Mouse (Mus musculus) midbrain, postnatal 0 days (tissue): Measurements from ENCODE around the gene Usp10. TPM values are rescaled to one million over a fixed set of nuclear protein-coding genes. Genes with fewer than 3 reads are reported as not detected.

Experiments used
- ATAC-seq: fragments of 200-750 bp; cut with Nextera tagmentation; 2 replicates; pipeline ENCODE4 v1.8.0; 2017; ENCODE audit warnings: moderate number of reproducible peaks, mild to moderate bottlenecking, moderate TSS enrichment, moderate library complexity; ENCODE audit not compliant: low FRiP score
- DNase-seq: peaks from one replicate; pipeline ENCODE4 v3.0.0-alpha.2; 2015; ENCODE audit warnings: low spot score
- H3K27ac ChIP-seq: fragments of 300-500 bp; sonication (generic); 2 replicates; pipeline ENCODE4 v1.5.1; 2014; ENCODE audit warnings: low read depth, mild to moderate bottlenecking, low read length, mixed read lengths
- H3K27me3 ChIP-seq: fragments of 300-500 bp; sonication (generic); 2 replicates; pipeline ENCODE4 v1.6.1; 2014; ENCODE audit warnings: low read length, control low read depth, mixed read lengths; ENCODE audit not compliant: insufficient read depth
- H3K36me3 ChIP-seq: fragments of 300-500 bp; sonication (generic); 2 replicates; pipeline ENCODE4 v1.6.1; 2014; ENCODE audit warnings: low read length, control low read depth, mixed read lengths; ENCODE audit not compliant: insufficient read depth
- H3K4me1 ChIP-seq: fragments of 300-500 bp; sonication (generic); 2 replicates; pipeline ENCODE4 v1.6.1; 2014; ENCODE audit warnings: mild to moderate bottlenecking, control low read depth, antibody characterized with exemption, low read length, mixed read lengths; ENCODE audit not compliant: insufficient read depth
- H3K4me2 ChIP-seq: fragments of 300-500 bp; sonication (generic); 2 replicates; pipeline ENCODE4 v1.6.1; 2014; ENCODE audit warnings: low read depth, mild to moderate bottlenecking, low read length, mixed read lengths; ENCODE audit not compliant: poor library complexity, severe bottlenecking
- H3K4me3 ChIP-seq: fragments of 300-500 bp; sonication (generic); 2 replicates; pipeline ENCODE4 v1.5.1; 2014; ENCODE audit warnings: low read depth, mild to moderate bottlenecking, low read length, moderate library complexity
- H3K9ac ChIP-seq: fragments of 300-500 bp; sonication (generic); replicated peaks from 2 replicates; pipeline ENCODE4 v1.6.1; 2014; ENCODE audit warnings: mild to moderate bottlenecking, low read length, moderate library complexity, mixed read lengths; ENCODE audit not compliant: poor library complexity, severe bottlenecking
- H3K9me3 ChIP-seq: fragments of 300-500 bp; sonication (generic); 2 replicates; pipeline ENCODE4 v1.6.1; 2016; ENCODE audit warnings: low read length, control low read depth
- CTCF ChIP-seq: IDR thresholded peaks from 2 replicates; pipeline ENCODE4 v1.5.1; 2016; ENCODE audit warnings: antibody characterized with exemption, mild to moderate bottlenecking
- WGBS: fragments of 180-500 bp; shearing (Covaris S2); extraction: QIAGEN DNeasy Blood & Tissue Kit; methylation state at CpG from one replicate; pipeline ENCODE4 v1.1.7; 2014; 5-methylcytosine and 5-hydroxymethylcytosine counted together
- polyA plus RNA-seq: library from polyadenylated mRNA; unstranded; fragments of >200 nt; fragmentation: Nextera tagmentation; extraction: Ambion mirVana; gene quantifications from 2 replicates; pipeline ENCODE4 v1.2.1, GENCODE M21; 2015
- total RNA-seq: library from RNA; depleted of rRNA; stranded (reverse); fragments of >200 nt; gene quantifications from 2 replicates; pipeline ENCODE4 v1.2.3, GENCODE M21; 2014

Gene Usp10
- total and polyA plus RNA-seq, 2 experiments from 2014 or later, result 88.8 to 93.6 TPM

DNA sequence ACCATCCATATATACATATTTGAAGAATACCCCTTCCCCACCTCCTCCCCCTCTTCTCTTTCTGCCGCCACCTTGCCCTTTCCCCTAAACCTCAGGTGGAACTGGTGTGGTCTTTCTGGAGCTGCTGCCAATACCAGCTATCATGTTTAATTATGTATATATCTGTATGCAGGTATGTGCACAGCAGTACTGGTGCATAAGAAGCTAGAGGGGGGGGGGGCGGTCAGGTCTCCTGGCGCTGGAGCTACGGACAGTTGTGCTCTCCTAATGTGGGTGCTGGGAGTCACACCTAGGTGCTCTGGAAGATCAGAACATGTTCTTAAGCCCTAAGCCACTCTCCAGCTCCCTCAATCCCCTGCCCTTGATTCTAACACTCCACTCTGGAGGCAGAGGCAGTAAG is 13.1 kb upstream of the Usp10 start:
- H3K36me3 ChIP-seq, result no peaks in the 10 kb centered on the region
- 78% methylated on average over 4 of the region's 4 CpGs for WGBS
- H3K4me2 ChIP-seq, result no peak overlapping the region
- H3K9me3 ChIP-seq, result no peaks in the 10 kb centered on the region
- DNase-seq (no peak), ATAC-seq (no peak)
- H3K4me3 ChIP-seq, result no peak overlapping the region
- no peak for TF ChIP-seq CTCF
- H3K27ac ChIP-seq, result no peak overlapping the region
- no peaks in the 10 kb centered on the region for H3K4me1 ChIP-seq
- no peak overlapping the region for H3K9ac ChIP-seq
- peaks cover 19% of the 10 kb centered on the region for H3K27me3 ChIP-seq

DNA sequence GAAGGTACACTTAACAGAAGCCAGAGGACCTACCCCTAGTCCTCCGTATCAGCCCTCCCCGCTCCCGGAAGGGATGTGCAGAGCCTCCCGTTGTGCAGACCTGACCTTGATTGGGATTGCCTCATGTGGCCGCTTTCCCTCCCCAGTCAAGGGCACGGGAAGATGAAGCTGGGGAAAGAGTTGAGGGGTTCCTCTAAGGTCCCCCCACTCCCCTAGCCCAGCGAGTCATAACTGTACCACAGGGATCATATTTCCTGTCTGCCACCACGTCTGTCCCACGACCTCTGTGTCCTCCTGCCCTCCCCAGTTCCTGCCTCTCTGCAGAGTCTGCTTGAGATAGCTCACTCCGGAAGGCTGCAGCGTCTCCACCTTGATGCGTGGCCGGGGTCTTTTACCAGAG is 12.2 kb upstream of the Usp10 start:
- no peaks in the 10 kb centered on the region for H3K36me3 ChIP-seq
- H3K4me2 ChIP-seq, result no peak overlapping the region
- no peak for ATAC-seq
- peaks cover 19% of the 10 kb centered on the region for H3K27me3 ChIP-seq
- H3K27ac ChIP-seq, result no peak overlapping the region
- H3K9ac ChIP-seq, result no peak overlapping the region
- H3K4me1 ChIP-seq, result no peaks in the 10 kb centered on the region
- no peak overlapping the region for H3K4me3 ChIP-seq
- no peak for DNase-seq
- H3K9me3 ChIP-seq, result no peaks in the 10 kb centered on the region
- TF ChIP-seq CTCF, result no peak
- WGBS, result 30% methylated on average over 13 of the region's 13 CpGs

DNA sequence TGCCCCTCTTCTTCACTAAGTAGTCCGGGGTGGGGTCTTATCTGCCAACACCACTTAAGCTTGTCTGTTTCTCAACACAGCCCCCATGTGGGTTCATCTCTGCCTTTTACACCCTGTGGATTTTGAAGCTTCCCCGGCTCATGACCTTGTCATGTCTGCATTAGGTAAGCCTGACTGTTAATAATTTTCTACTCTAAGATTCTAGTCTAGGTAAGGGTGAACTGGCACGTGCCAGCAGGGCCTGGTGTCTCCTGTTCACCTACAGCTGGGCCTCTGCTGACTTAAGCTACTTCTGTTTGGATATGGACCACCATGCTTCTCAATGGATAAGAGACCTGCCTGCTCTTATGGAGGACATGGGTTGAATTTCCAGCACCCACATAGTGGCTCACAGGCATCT is 8.8 kb upstream of the Usp10 start:
- Histone ChIP-seq H3K36me3 (no peaks in the 10 kb centered on the region), H3K4me3 (no peak overlapping the region), H3K4me2 (no peak overlapping the region), H3K27ac (no peak overlapping the region), H3K4me1 (no peaks in the 10 kb centered on the region), H3K9ac (no peak overlapping the region), H3K9me3 (no peaks in the 10 kb centered on the region), H3K27me3 (peaks cover 19% of the 10 kb centered on the region)
- no peak for TF ChIP-seq CTCF
- DNase-seq (no peak), ATAC-seq (no peak)
- 76% methylated on average over 3 of the region's 3 CpGs for WGBS

DNA sequence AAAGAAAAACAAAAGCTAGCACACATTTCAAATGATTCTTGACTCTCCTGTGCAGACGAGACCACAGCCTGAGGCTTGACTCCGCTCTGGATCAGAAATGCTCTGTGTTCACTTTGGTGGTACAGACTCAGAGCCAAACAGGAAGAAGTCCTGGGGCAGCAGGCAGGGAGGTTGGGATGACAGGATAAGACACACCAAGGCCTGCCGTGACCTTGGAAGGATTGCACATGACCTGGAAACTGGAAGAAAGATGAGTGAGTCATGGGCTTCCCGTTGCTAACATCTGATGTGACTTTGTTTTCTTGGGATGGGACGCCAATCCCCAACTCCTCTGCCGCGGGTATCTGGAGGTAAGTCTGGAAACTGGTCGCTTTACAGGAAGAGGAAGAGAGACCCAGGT is 8.2 kb upstream of the Usp10 start:
- 82% methylated on average over 8 of the region's 8 CpGs for WGBS

DNA sequence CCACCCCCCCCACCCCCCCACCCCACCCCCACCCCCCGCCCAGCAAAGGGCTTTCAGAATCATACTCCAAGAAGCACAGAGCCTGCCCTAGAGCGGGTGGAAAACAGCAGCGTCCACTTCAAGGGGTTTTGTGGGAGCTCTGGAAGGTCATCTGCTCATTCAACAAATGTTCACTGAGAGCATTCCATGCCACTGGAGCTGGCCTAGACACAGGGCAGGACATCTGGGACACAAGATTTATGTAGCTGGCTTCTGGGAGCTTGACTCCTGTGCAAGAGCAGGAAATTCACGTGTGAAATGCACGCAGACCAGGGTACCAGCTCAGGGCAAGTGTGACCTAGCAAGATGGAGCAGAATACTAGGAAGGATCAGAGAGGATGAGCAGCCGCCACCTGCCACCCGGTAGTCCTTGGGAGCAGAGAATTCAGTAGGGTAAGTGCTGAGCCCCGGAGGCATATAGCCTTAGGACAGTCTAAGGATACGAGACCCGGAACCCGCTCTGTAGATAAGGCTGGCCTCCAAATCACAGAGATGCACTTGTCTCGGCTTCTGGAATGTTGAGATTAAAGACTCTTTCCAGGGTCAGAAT is 5.7 kb upstream of the Usp10 start:
- TF ChIP-seq CTCF, result no peak
- Histone ChIP-seq H3K4me3 (no peak overlapping the region), H3K9me3 (no peaks in the 10 kb centered on the region), H3K4me1 (no peaks in the 10 kb centered on the region), H3K4me2 (no peak overlapping the region), H3K27ac (no peak overlapping the region), H3K27me3 (no peaks in the 10 kb centered on the region), H3K36me3 (no peaks in the 10 kb centered on the region), H3K9ac (no peak overlapping the region)
- WGBS, result 57% methylated on average over 12 of the region's 12 CpGs
- DNase-seq (no peak), ATAC-seq (no peak)

More for the DNA sequence above, 8.2 kb upstream of the Usp10 start:
- no peak overlapping the region for H3K4me2 ChIP-seq
- no peak for ATAC-seq
- no peaks in the 10 kb centered on the region for H3K4me1 ChIP-seq
- H3K36me3 ChIP-seq, result no peaks in the 10 kb centered on the region
- no peaks in the 10 kb centered on the region for H3K9me3 ChIP-seq
- TF ChIP-seq CTCF, result no peak
- no peak for DNase-seq
- no peak overlapping the region for H3K9ac ChIP-seq
- no peak overlapping the region for H3K4me3 ChIP-seq
- peaks cover 18% of the 10 kb centered on the region for H3K27me3 ChIP-seq
- H3K27ac ChIP-seq, result no peak overlapping the region

DNA sequence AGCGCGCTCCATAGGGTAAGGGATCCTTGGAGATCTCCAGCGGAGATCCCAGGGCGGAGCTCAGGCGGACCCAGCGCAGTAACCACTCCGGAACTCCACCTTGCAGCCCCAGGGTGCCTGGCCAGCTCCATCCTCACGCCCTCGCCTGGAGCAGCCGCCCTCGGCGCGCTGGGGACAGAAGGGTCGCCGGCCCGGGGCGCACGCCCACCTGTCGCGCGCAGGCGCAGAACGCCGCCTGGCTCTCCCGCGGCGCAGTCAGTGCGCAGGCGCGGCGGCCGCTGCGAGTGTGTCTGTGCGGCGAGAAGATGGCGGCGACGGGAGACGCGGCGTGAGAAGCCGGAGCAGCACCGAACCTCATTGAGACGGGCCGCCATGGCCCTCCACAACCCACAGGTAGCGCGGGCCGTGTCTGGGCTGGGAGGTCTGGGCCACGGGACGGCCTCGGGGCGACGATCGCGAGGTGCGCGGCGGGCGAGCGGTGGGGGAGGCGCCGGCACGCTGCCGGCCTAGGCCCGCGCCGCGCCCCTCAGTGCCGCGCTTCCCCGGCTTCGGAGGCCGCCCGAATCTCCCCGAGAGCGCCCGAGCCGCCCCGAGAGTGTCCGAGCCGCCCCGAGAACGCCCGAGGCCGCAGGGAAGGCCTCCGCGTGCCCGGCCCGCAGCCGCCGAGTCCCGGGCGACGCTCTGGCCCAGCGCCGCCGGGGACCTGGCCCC is 542 bp downstream of the Usp10 start, which contains the start of gene Gm20388:
TSS of gene Gm20388 (plus strand) at position 295 of the 711 bp plus-strand sequence.
- no peak for TF ChIP-seq CTCF
- Histone ChIP-seq H3K36me3 (no peaks in the 10 kb centered on the region), H3K9me3 (no peaks in the 10 kb centered on the region), H3K27me3 (no peaks in the 10 kb centered on the region), H3K9ac (peak within 1 kb of the TSS; percentile 92), H3K27ac (peak within 1 kb of the TSS; percentile 89), H3K4me1 (peaks cover 23% of the 10 kb centered on the region), H3K4me2 (peak within 1 kb of the TSS; percentile 74), H3K4me3 (peak within 1 kb of the TSS; percentile 50)
- ATAC-seq, result peak; percentile 93
- WGBS, result 1% methylated on average over 61 of the region's 97 CpGs
- peak; percentile 88 for DNase-seq
